Mouse (Mus musculus) layer of hippocampus, postnatal 10 days (tissue): ENCODE measurements around the gene Skap2. TPM values are rescaled to one million over a fixed set of nuclear protein-coding genes. Genes with fewer than 3 reads are reported as not detected.

Experiments
- DNase-seq, 2 experiments: peaks; one replicate each; pipeline ENCODE4 v3.0.0; 2021; ENCODE audit warnings: low spot score in 2 of 2
- total RNA-seq, 2 experiments: library from RNA; stranded (reverse); gene quantifications; 2 replicates each; pipeline ENCODE4 v1.2.3; 2021

The Skap2 gene
- total RNA-seq, 2 experiments from 2014 or later: 9.8 to 10.7 TPM

GRCm38 (mm10) chr6:51850030-51850817 is 162.1 kb downstream of the Skap2 start:
- DNase-seq: no peak

GRCm38 (mm10) chr6:51849561-51849960 is 162.8 kb downstream of the Skap2 start:
- peak; percentile 36 to 38 for DNase-seq

- DNase-seq: no peak
Observed at GRCm38 (mm10) chr6:51844106-51844505, 168.2 kb downstream of the Skap2 start.

GRCm38 (mm10) chr6:51843081-51843480 is 169.3 kb downstream of the Skap2 start:
- no peak for DNase-seq

GRCm38 (mm10) chr6:51838177-51838576 is 174.2 kb downstream of the Skap2 start:
- no peak for DNase-seq

GRCm38 (mm10) chr6:51833362-51833761 is 179.0 kb downstream of the Skap2 start:
- DNase-seq: no peak

GRCm38 (mm10) chr6:51825621-51826021 is 186.7 kb downstream of the Skap2 start:
- no peak for DNase-seq

GRCm38 (mm10) chr6:51824136-51824830 is 188.1 kb downstream of the Skap2 start:
- no peak for DNase-seq

GRCm38 (mm10) chr6:51822049-51822448 is 190.3 kb downstream of the Skap2 start:
- DNase-seq: no peak

- no peak for DNase-seq
Observed at GRCm38 (mm10) chr6:51820853-51821252, 191.5 kb downstream of the Skap2 start.

GRCm38 (mm10) chr6:51816892-51817621 is 195.3 kb downstream of the Skap2 start:
- peak in 1 of 2 experiments; percentile 11 for DNase-seq

- no peak for DNase-seq
Observed at GRCm38 (mm10) chr6:51810906-51811305, 201.4 kb downstream of the Skap2 start.

- no peak for DNase-seq
Observed at GRCm38 (mm10) chr6:51809164-51809824, 203.1 kb downstream of the Skap2 start.

- DNase-seq: no peak
Observed at GRCm38 (mm10) chr6:51808011-51808410, 204.3 kb downstream of the Skap2 start.

Other genes starting within 250 kb of the Skap2 start
- gene Hoxa1, start 145.8 kb upstream of the Skap2 start, total RNA-seq: not detected
- not detected for gene Hoxa2, start 152.3 kb upstream of the Skap2 start, total RNA-seq
- gene 5730596B20Rik, start 164.9 kb upstream of the Skap2 start, total RNA-seq: not detected
- gene Hoxa4, start 179.2 kb upstream of the Skap2 start, total RNA-seq: not detected
- not detected for gene Hoxa5, start 192.0 kb upstream of the Skap2 start, total RNA-seq
- not detected for gene Hoxa6, start 196.2 kb upstream of the Skap2 start, total RNA-seq
- not detected for gene Hoxa3, start 200.8 kb upstream of the Skap2 start, total RNA-seq
- not detected for gene Gm28308, start 200.8 kb upstream of the Skap2 start, total RNA-seq
- gene Hoxa7, start 209.3 kb upstream of the Skap2 start, total RNA-seq: not detected
- not detected for gene Hoxa9, start 218.5 kb upstream of the Skap2 start, total RNA-seq
- gene Hoxa10, start 228.3 kb upstream of the Skap2 start, total RNA-seq: not detected
- not detected for gene Hoxa11, start 233.3 kb upstream of the Skap2 start, total RNA-seq
- not detected for gene Hoxa13, start 248.3 kb upstream of the Skap2 start, total RNA-seq